Mouse (Mus musculus): ENCODE results near the gene Bnipl.

Gene Bnipl

DNA sequence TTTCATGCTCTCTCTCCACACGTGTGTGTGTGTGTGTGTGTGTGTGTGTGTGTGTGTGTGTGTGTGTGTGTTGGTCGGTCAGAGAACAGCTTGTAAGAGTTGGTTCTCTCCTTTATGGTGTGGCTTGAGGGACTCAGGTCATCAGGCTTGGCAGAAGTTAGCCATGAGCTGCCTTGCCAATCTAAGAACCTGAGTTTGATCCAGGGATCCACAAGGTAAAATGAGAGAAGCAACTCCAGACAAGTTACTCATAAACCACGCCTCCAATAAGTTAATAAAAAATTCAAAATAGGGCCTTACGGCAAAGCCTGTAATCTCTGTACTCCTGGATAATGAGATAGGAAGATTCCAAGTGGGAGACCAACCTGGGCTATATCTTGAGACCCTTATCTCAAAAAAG, 42.7 kb downstream of the Bnipl start:
- DNase-seq = no peak

DNA sequence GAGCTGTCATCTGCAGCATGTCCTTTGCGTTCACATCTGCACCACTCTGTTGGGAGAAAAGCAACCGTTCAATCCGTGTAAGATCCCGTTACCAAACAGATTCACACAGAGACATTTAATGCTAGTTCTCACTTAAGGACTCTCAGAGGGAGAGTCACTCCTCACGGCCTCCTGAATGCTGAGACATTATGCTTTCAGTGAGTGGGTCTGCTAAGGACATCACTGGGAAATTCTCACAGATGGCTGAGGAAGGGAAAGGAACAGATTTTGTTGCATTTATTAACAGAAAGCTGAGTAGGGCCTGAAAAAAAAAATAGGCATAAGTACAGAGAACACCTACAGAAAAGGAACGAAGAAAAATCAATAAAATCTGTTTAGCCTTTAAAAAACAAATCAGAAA, 47.1 kb downstream of the Bnipl start:
- no peak for DNase-seq

DNA sequence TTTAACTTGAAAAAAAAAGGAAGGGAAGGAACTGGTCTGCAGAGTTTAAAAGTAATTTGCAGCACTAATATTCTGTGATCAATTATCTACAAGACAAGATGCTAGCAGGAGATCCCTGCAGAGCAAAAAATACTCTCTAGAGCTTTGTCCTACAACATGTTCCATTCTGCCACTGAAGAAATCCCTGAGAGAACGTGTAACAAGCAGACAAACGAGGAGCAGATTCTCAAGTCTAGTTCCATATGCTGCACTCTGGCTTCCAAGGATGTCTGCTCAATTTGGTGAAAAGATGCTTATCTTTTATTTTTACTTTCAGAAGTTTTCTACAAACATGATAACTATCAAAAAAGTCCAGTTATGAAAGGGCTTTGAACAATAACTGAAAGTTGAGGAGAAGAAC, 50.4 kb downstream of the Bnipl start:
- no peak for DNase-seq

DNA sequence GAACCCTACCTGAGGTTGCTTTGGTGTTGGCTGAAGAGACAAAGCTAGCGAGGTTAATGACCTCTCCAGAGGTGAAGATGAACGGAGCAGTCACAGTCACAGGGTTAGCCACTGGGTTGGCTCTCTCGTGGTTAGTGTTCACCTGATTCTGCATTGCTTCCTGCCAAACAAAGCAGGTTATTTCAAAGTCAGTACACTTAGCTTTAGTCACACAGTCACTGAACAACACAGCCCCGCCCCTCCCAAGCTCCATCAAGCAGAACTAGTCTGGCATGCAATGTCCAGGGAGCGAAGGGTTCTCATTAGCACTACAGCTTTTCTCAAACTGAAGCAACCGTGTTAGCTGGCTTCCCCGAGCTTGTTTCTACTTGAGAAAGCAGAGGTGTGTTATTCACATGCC, 50.9 kb downstream of the Bnipl start:
- DNase-seq = no peak

DNA sequence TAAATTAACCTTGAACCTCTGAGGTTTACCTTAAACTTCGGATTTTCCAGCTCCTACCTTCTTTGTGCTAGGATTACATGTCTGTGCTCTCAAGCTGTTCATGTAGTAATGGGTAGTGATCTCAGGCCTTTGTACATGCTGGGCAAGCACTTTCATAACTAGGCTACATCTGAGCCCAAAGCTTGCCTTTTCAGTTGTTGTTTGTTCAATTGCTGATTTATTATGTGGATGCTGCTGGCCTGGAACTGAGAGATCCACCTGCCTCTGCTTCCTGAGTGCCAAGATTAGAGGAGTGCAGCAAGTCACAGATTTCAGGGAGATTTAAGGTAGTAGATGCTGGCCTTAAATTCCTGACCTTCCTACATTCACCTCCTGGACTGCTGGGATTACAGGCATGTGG, 51.9 kb downstream of the Bnipl start:
- no peak for DNase-seq

DNA sequence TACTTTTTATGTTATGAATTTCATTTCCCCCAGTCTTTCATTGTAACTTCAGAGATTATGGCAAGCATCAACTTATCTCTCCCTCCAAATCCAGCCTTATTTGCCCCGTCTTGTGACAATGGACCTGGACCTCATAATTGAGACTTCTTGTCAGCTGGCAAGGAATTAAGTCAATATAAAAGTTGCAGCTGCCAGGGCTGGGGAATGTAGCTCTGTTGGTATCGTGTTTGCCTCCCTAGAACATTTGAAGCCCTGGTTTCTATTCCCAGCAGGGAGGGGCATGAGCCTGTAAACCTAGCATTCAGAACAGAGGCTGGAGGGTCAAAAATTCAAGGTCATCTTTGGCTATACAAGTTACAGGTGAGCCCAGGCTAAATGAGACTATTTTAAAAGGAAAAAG, 55.2 kb downstream of the Bnipl start:
- no peak for DNase-seq

DNA sequence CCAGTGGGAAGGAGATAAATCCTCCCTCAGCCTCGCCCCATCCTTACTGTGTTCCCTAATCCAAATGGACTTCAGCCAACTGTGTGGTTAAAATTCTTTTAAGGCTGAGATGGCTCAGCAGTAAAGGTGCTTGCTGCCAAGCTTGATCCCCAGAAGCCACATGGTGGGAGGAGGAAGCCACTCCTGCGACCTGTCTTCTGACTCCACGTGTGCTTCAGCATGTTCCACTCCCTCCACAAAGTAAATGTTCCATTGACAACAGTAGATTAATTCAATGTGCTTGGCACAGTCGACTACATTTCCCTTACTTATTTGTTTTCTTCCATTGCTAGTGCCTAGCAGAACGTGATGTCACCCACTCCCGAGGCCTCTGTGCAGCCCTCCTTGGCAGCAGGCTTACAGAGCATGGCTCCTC, 56.3 kb downstream of the Bnipl start:
- DNase-seq = no peak

All from thymus, postnatal 14 days (tissue).